Mouse (Mus musculus) kidney, postnatal 36 days (tissue): ENCODE data around the gene Ptges2.

Source experiments
- DNase-seq, 2 experiments: peaks; one replicate each; pipeline ENCODE4 v3.0.0; 2021 to 2022; ENCODE audit warnings: mixed read lengths in 2 of 2

Gene Ptges2

DNA sequence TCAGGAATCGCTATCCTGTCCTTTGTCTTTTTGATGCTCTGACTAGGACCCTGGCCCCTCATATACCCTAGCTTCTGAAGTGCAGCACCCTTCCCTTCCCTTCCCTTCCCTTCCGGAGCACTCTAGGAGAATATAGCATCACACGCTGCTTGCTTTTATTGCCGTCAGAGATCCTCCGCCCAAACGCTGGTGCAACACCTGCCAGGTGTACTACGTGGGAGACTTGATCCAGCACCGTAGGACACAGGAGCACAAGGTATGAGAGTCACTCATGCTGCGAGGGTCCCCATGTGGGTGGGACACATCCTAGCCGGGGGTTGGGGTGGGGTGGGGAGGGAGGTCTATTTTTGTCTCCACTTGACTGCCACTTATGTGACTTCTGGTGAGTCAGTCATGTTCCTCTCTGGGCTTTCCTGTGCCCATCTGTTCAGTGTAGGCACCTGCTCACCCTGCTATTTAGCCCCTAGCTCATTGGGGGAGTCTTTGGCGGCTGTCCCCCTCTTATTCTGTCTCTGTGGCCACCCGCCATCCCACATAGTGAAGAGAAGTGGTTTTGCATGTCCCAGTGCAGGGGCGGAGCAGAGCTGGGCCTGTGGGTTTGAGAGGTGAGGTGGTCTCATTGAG lies 20.3 kb upstream of the Ptges2 start:
- no peak for DNase-seq

DNA sequence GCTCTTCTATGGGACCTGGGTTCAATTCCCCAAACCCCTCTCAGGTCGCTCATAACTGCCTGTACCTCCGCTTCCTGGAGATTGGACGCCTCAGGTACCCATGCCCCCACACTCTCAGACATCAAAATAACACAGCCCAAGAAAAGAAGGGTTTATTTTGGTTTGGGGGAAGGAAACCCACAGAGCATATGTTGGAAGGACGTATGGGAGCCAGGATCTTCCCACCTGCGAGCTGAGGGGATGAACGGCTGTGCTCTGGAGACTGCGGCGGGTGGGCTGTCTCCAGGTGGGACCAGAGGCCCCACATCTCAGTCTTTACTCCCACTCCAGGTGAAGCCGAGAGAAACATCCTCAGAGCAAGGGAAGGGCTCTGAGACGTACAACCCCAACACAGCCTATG lies 18.7 kb upstream of the Ptges2 start:
- no peak for DNase-seq

DNA sequence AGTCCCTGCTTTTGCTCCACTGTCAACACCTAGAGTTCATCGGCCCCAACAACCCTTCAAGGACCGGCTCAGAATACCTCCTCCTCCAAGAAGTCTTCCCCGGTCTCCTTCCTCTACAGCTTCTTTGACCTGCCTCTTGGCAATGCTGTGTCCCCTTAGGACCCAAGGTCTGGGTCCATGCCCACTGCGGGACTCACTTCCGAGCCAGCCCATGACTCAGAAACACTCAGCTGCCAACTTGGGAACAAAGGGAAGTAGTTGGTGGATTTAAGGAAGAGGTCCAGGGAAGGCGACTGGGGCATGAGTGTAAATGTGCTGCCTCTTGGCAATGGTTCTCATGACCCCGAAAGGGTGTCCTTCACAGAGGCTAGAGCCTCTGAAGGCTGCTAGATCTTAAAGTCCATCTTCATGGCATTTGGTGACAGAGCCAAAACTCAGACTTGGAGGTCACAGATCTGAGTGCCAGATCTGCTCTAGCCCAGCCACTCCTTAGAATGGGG lies 15.6 kb upstream of the Ptges2 start:
- no peak for DNase-seq

DNA sequence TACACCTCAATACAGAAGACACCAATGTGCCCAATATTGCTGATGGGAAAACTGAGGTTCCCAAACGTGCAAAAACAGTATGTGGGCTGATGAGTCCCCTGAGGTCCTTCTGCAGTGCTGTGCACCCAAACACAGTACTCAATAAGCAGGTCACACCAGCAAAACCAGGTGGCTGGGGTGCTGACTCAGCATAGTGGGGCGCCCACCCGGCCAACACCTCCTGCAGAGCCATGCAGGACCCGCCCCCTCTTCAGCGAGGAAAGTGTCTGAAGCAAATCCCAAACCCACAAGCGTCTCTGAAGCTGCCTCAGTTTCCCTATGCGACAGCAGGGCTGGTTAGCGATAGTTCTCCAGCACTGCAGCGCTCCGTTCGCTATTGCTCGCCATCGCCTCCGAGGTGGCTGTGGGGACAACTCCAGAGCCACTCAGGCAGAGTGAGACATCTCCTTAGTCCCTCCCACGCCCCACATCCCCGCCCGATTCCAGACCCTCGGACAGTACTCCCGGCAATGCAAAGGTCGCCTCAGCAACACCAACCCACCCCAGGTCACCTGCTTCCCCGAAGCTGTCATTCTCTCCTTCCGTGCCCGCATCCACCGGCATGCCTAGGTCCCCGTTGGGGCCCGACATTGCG lies 14.4 kb upstream of the Ptges2 start:
- DNase-seq = no peak

DNA sequence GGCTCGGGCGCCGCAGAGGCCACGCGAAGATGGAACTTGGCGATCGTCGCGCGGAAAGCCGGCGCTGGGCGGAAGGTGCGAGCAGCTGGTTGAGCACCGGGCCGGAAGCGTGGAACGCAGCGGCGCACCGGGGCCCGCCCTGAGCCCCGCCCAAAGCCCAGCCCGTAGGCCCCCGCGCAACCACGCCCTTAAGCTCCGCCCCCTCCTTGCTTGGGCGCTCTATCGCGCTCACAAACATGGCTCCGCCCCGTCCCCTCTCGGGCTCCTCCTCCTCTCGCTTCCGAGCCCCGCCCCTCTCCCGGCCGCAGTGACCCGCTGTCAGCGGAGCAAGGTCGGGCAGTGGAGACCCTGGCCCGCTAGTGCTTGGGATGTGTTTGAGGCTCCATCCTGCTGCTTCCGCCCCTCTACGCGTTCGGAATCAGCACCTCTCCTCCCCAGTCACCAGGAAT lies 13.9 kb upstream of the Ptges2 start, which contains the start of gene 1110008P14Rik:
1110008P14Rik (minus strand) TSS at position 164 of the 449 bp plus-strand sequence.
- DNase-seq = peak; percentile 95 to 99

DNA sequence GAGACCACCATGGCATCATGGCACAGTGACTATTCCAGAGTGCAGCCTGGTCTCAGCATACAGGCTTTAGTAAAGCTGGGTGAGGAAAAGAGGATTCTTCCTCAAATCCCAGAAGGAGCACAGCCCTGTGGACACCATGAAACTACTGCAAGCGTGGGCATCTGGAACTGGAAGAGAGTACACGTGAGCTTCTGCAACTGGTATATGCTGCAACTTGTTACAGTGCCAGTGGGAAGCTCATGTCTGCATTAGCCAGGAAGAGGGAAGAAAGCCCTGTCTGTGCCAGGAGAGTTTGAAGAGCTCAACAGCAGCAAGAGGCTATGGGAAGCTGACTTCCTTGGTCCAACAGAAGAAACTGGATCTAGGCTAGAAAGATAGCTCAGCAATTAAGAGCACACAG lies 13.0 kb upstream of the Ptges2 start:
- DNase-seq = no peak

DNA sequence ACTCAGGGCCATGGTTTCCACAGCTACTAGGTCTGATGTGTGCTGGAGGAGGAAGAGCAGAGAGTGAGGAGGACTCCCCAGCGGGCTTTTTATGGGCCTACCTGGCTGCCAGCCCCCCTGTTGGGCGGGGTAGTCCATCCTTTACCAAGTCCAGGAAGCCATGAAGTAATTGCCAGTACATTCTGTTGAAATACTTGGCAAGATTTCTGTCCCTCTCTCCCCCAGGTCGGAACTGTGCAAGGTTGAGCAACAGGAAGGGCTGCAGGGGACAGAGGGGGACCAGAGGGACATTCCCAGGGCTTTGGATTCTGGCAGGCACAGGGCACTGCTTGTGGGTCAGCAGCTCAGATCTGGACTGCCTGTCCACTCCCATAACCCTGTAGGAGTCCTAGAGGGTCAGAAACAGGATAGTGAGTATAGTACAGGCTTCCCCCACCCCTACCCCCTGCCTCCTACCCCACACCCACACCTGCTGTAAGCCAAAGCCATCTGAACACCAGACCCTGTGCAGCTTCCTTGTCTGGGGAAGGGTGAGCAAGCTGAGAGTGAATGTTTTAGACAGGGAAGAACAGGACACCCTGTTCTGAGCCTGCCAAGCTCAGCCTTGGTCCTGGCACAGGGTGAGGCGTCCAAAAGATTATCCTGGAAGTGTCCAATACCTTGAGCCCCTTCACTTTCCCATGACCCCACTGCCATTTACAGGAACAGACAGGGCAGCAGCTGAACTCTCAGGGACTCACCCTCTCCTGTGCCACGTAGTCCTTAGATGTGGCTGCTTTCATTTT lies 7.8 kb upstream of the Ptges2 start, which contains the start of gene Lcn2:
Lcn2 (minus strand) TSS at position 547 of the 785 bp plus-strand sequence.
- no peak for DNase-seq

DNA sequence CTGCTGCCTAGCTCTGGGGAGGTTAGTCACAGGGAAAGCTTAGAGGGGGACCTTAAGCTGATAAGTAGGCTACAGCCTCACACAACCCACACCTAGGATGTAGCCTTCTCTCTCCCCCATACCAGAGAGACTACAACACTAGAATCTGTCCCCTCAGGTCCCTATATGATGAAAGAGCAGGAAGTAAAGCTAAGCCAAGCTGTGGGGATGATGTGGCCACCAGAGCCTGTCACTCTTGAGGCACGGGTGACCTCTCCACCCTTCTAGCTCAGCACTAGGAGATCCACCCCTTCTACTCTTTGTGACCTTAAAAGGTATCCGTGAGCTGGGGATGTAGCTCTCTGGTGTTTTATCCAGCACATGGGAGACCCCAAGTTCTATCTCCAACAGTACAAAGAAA lies 6.5 kb upstream of the Ptges2 start:
- no peak for DNase-seq

DNA sequence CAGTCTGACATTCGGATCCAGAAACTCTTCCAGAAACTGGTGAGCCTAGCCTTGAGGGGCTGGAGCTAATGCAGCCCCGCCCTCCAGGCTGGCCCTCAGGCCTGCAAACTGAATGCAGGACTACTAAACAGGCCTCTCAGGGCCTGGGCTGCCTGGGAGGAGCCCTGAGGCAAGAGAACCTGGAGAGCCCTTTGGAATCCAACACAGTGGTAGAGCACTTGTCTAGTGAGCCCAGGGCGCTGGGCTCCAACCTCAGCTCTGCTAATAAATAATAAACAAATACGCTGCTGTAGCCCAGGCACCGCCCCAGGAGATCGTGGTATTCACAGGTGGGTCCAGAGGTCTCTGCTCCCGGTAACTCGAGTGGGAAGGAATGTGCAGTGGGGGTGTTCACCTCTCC lies 4.8 kb upstream of the Ptges2 start:
- DNase-seq = peak in 1 of 2 experiments; percentile 62

DNA sequence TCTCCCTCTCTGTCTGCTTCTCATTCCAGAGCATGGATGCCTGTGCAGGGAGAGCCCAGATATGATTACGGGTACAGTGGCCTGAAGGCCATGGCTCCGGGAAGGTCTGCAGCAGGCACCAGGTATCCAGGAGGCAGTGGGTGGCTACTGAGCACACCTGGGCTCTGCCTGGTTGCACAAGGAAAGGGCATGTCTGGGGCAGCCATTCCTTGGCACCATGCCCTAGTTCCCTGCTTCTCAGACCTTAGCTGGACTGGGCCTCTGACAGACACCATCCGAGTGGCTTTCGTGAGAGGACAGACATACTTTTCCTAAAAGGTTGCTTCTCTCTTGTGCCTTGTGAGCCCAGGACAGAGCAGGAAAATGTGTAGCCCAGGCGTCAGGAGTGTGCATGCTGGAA lies 3.6 kb upstream of the Ptges2 start:
- peak; percentile 81 to 86 for DNase-seq

DNA sequence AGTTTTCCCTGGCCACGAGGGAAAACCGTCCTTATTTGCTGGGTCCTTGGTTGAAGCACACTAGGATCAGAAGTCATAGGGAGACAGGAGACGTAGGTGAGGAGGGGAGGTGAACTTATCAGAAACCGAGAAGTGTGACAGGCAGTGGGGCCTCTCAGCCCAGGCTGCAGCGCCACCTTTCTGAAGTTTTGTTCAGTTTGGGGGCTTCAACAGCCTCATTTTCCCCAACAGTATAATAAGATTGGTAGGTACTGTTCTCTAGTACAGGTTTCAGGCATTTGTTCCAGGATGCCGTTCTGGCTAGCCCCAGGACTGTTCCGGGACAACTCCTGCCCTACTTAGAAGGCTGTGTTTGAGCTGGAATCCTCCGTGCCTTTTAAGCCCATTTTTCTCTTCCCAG lies 723 bp upstream of the Ptges2 start:
- peak in 1 of 2 experiments; percentile 69 for DNase-seq

DNA sequence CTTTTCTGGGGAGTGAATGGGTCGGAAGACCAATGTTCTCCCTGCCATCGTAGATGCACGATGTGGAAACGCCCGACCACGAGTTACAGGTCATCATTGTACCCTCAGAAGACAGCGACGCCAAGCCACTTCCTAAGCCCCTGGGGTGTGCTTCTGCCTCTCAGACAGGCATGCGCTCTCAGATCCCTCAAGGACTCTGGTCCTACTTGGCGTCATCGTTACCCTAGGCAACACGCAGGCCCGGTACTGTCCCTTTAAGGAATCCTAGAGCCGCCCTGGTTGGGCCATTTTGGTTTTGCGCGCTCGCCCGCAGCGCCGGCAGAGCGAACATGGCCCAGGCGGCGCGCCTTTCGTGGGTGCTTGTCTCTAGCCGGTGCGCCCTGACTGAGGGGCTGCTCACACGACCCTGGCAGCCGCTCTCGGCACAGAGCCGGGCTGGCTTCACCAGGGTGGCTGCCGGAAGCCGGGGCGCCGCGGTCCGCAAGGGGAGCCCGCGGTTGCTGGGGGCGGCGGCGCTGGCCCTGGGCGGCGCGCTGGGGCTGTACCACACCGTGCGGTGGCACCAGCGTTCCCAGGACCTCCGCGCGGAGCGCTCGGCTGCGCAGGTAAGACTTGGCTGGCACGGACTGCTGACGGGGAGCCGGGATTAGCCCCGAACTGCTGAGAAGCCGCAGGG lies 388 bp downstream of the Ptges2 start:
- DNase-seq = peak; percentile 95 to 96

DNA sequence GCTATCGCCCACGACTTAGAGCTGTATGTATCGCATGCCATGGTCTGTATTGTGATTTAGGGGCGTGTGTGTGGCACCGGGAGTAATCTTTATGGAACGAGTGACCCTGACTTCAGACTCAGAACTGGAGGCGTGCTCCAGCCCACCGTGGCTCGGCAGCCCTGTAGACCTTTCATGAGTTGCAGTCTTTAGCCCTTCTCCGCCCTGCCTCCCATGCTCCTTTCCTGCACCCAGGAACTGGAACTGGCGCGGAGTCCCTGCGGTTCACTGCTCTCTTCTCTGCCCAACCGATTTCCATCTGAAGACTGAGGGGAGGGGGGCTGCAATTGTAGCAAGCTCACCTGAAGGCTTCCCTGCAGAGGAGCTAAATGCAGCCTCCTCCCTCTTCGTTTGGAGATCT lies 999 bp downstream of the Ptges2 start:
- DNase-seq = peak in 1 of 2 experiments; percentile 42

DNA sequence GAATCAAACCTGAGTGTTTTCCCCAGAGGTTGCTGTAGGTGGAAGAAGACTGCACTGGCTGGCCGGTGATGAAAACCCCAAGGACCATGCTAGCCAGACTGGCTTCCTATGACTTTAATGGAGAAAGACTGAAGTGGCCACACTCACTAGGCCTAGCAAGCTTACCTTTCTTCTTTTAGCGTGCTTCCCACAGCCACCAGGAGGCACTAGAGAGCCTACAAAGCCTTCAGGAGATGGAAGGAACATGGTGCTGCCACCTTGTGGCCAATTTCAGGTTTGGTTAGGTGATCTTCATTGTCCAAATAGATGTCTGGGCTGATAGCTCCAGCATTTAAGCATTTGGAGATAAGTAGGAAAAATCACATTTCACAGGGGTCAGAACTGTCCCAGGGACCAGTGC lies 9.0 kb downstream of the Ptges2 start:
- peak; percentile 97 to 99 for DNase-seq

DNA sequence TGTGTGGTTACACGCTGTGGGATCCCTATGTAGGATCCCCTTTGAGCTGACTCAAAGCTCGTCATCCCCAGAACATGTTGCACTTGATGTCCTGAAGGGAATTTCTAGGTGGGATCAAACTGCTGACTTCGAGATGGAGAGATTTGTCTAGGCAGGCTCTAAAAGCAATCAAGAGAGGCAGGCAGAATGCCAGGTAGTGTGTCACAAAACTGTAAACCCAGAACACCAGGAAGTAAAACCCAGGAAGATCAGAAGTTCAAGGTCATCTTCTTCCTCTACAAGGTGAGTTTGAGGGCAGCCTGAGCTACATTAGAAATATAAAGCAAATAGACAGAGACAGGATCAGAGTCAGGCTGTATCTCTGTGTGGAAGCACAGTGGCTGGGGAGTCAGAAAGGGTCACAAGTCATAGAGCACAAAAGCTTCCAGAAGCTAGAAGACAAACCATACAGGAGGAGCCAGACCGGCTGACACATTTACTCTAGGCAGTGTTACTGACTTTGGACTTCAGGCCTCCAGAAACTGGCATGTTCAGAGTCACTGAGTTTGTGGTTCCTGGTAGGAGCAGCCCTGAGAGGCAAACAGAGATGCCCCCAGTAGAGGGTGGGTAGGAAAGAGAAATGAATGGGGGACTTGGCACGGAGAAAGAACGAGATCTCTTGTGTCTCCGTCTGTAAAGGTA lies 11.6 kb downstream of the Ptges2 start:
- DNase-seq = peak; percentile 56 to 71

DNA sequence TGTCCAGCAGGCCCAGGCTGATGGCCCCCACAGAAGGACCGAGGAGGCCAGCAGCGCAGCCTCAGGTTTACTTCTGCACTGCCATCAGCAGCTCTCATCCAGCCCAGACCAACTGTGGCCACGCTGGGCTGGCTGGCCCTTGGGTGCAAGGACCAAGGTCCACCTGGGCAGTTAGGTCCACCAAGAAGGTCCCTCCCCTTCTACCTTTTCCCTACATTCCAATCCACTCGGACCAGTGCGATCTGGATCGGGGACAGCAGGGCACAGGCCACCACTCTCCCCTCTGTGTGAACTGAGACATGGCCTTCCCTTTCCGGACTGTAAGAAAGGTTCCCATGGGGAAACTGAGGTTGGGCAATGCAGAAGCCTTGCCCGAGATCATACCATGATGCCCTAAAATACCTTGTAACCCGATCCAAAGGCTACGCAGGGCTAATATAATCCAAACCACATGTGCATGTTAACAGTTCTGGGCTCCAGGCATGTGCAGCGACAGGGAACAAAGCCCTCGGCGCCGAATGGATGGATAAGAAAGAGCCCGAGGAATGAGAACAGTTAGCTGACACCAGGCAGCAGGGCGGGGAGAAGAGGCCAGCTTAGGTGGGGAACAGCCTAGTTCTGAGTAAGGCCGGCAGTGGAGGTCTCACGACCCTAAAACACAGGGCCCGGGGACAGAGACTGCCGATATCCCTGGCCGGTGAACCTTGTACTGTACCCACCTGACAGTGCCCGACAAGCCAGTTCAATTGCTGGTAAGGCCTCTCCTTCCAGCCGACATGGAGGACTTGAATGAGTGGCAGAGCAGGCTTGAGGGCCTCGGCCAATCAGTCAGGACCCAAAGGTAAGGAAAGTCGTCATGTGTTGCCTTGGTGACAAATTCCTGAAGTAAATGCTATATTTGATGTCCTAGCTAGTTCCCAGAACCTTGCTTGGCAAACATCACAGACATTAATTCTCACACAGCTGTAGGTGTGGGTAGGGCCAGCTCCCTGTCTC lies 13.0 kb downstream of the Ptges2 start:
- peak; percentile 85 to 94 for DNase-seq

DNA sequence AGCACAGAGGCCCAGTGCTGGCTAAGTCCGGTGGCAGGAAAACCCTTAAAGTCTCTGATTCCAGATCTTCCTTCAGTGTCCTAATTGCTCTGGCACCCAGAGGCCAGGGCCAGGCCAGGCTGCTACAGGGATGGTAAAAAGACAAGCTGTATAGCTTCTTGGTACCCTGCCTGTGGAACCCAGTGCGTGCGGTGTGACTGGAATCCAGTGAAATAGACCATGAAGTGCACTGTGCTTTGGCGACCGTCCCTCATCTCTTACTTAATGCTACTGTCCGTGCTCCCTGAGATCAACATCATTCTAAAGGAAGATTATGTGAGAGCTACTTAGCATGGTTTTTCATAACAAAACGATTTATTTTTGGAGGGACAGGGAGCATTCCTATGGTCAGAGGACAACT lies 15.7 kb downstream of the Ptges2 start:
- no peak for DNase-seq

DNA sequence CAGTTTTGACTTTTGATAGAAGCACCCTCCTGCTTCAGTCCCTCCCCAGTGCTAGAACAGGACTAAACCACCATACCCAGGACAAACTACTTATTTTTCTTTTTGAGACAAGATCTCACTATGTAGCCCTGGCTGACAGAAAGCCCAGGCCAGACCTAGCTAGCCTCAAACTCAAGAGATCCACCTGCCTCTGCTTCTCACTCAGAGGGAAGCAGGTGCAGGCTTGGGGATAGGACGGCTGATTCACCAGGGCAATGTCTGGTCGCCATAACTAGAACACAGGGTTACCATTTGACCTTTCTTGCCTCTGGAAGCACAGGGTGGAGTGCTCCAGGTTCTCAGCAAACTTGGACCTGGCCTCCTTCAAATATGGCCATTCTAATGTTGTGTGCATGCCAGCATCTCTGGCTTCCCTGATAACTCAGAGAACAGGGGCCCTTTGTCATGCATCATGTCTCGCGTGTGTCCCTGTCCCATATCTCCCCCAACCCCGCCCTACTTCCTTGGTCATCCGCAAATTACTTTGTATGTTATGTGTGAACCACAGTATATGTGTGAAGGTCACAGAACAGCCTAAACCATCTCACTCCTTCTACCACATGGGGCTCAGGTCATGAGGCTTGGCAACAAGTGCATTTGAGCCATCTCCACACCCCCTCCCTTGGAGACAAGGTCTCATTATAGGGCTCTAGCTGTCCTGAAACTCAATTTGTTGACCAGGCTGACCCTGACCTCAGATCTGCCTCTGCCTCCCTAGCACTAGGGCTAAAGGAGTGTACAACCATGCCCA lies 17.2 kb downstream of the Ptges2 start:
- peak in 1 of 2 experiments; percentile 38 for DNase-seq

DNA sequence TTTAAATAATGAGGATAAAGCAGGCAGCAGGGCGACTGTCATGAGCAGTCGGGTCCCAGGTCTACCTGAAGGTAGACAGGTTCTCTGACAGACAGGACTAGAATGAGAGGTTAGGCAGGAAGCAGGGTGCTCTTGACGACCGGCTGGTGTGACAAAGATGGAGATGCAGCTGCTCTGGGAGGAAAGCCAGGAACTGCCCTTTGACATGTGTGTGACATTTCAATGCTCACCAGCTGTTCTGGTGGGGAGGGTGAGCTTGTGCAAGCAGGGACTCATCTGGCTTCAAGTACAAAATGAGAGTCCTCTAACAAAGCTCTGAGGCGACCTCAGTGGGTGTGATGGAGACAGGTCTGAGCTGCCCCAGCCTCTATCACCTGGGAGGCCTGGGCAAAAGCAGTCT lies 18.2 kb downstream of the Ptges2 start:
- DNase-seq = peak in 1 of 2 experiments; percentile 64

DNA sequence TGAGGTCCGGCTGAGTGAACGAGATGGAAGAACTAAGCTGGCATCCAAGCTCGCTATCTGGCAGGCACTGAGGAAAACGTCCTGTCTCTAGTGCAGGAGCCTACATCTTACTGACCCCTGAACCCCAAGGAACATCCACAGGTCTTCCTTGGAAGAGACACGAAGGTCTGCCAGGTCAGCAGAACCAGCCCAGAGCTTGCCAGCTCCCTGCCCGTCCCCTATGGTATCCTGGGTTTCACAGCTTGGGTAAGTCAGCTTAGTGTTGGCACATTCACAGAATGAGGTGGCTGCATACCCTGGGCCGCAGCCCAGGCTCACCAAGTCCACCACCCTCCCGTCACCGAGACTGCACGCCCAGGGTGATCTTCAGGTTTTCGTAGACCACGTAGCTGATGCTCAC lies 20.1 kb downstream of the Ptges2 start:
- peak; percentile 58 to 62 for DNase-seq
